ENCODE assay signal across 17 mouse cellular contexts in genomic region chr3:65360163-65360969, GRCm38 (mm10). TPM values are rescaled to one million over a fixed set of nuclear protein-coding genes. Genes with fewer than 3 reads are reported as not detected.
DNase-seq lines count a peak whose midpoint lies in the region; ATAC-seq lines count a peak whose summit lies in the region.
"Had no signal": no experiment of that assay in that cellular context is flagged by ENCODE, and none has a peak within 500 bp of the region (broad histone marks: within the 10 kb centered on the region; RNA-seq: fewer than 3 reads in every experiment).

No protein-coding gene starts in this region.

- intact Hi-C loops in left cerebral cortex, postnatal 4 days (cut with DNase I): no loop called here

- H3K9me3 ChIP-seq in embryonic facial prominence, embryonic 14.5 days (ENCODE audit: control insufficient read depth, low read length): no peaks in the 10 kb centered on the region
- H3K9me3 ChIP-seq in embryonic facial prominence, embryonic 10.5 days: no peaks in the 10 kb centered on the region
- no peaks in the 10 kb centered on the region for H3K9me3 ChIP-seq in lung, embryonic 16.5 days (ENCODE audit: control insufficient read depth, low read length)
- no peaks in the 10 kb centered on the region for H3K9me3 ChIP-seq in heart, embryonic 16.5 days (replicated peaks; ENCODE audit: control insufficient read depth, low read length)
- no peaks in the 10 kb centered on the region for H3K9me3 ChIP-seq in kidney, embryonic 14.5 days (ENCODE audit: control insufficient read depth, low read length)
- H3K9me3 ChIP-seq: embryonic facial prominence, embryonic 15.5 days; limb, embryonic 13.5 days; midbrain, embryonic 15.5 days; neural tube, embryonic 12.5 days had no signal

- no peaks in the 10 kb centered on the region for H3K36me3 ChIP-seq in embryonic facial prominence, embryonic 14.5 days (ENCODE audit: control insufficient read depth, insufficient read depth, low read length)
- H3K36me3 ChIP-seq in embryonic facial prominence, embryonic 10.5 days (replicated peaks): peaks cover 6% of the 10 kb centered on the region; the same call in 1 of the 2 replicates
- no peaks in the 10 kb centered on the region for H3K36me3 ChIP-seq in lung, embryonic 16.5 days (ENCODE audit: control insufficient read depth, insufficient read depth, low read length)
- H3K36me3 ChIP-seq in heart, embryonic 16.5 days (ENCODE audit: control insufficient read depth, insufficient read depth): no peaks in the 10 kb centered on the region
- no peaks in the 10 kb centered on the region for H3K36me3 ChIP-seq in kidney, embryonic 14.5 days (ENCODE audit: control insufficient read depth, insufficient read depth, low read length)
- H3K36me3 ChIP-seq: embryonic facial prominence, embryonic 15.5 days; midbrain, embryonic 15.5 days; neural tube, embryonic 12.5 days had no signal

- WGBS in embryonic facial prominence, embryonic 14.5 days: 68% methylated on average over 8 of the region's 8 CpGs
- WGBS in embryonic facial prominence, embryonic 10.5 days: 84% methylated on average over 8 of the region's 8 CpGs
- 38% methylated on average over 8 of the region's 8 CpGs for WGBS in lung, embryonic 16.5 days
- 17% methylated on average over 8 of the region's 8 CpGs for WGBS in heart, embryonic 16.5 days
- WGBS in kidney, embryonic 14.5 days: 65% methylated on average over 8 of the region's 8 CpGs

- peak; percentile 15 for DNase-seq in embryonic facial prominence, embryonic 14.5 days (ENCODE audit: low spot score)
- no peak for DNase-seq in embryonic facial prominence, embryonic 10.5 days (ENCODE audit: low spot score)
- no peak for DNase-seq in lung, postnatal 4 days
- DNase-seq in adrenal gland, postnatal 36 days: no peak
- DNase-seq in left cerebral cortex, postnatal 4 days: no peak
- DNase-seq: cerebellum, adult 2 months; lung, postnatal 10 days; right cerebral cortex, adult 18-20 months had no signal

- ATAC-seq in embryonic facial prominence, embryonic 14.5 days (ENCODE audit: low read depth): no peak
- ATAC-seq in lung, embryonic 16.5 days (ENCODE audit: low read depth): peak; percentile 11; the same call in 1 of the 2 replicates
- peak; percentile 71 for ATAC-seq in heart, embryonic 16.5 days (replicated peaks; ENCODE audit: extremely low read depth, insufficient read depth, low FRiP score)
- ATAC-seq in kidney, embryonic 14.5 days (ENCODE audit: low FRiP score, low TSS enrichment): no peak
- ATAC-seq: forebrain, embryonic 16.5 days; hindbrain, postnatal 0 days; midbrain, embryonic 15.5 days had no signal

- no peak overlapping the region for H3K27ac ChIP-seq in embryonic facial prominence, embryonic 14.5 days (replicated peaks; ENCODE audit: low read depth, low read length)
- no peak overlapping the region for H3K27ac ChIP-seq in embryonic facial prominence, embryonic 10.5 days (replicated peaks)
- H3K27ac ChIP-seq in lung, embryonic 16.5 days (ENCODE audit: low read length): no peak overlapping the region
- peak overlapping the region; percentile 77 for H3K27ac ChIP-seq in heart, embryonic 16.5 days (ENCODE audit: low read length)
- no peak overlapping the region for H3K27ac ChIP-seq in kidney, embryonic 14.5 days (ENCODE audit: low read depth, low read length)
- H3K27ac ChIP-seq: embryonic facial prominence, embryonic 15.5 days; hindbrain, postnatal 0 days; limb, embryonic 13.5 days; midbrain, embryonic 15.5 days; neural tube, embryonic 12.5 days had no signal

- no peaks in the 10 kb centered on the region for H3K27me3 ChIP-seq in embryonic facial prominence, embryonic 14.5 days (replicated peaks; ENCODE audit: control insufficient read depth, insufficient read depth, low read length)
- no peaks in the 10 kb centered on the region for H3K27me3 ChIP-seq in embryonic facial prominence, embryonic 10.5 days (replicated peaks; ENCODE audit: low read depth, poor library complexity, severe bottlenecking)
- no peaks in the 10 kb centered on the region for H3K27me3 ChIP-seq in lung, embryonic 16.5 days (ENCODE audit: control insufficient read depth, insufficient read depth, low read depth, low read length)
- no peaks in the 10 kb centered on the region for H3K27me3 ChIP-seq in heart, embryonic 16.5 days (ENCODE audit: control insufficient read depth, insufficient read depth, low read length)
- H3K27me3 ChIP-seq in kidney, embryonic 14.5 days (ENCODE audit: control insufficient read depth, insufficient read depth, low read length): no peaks in the 10 kb centered on the region
- H3K27me3 ChIP-seq: embryonic facial prominence, embryonic 15.5 days; limb, embryonic 13.5 days; midbrain, embryonic 15.5 days; neural tube, embryonic 12.5 days had no signal

- no peak overlapping the region for H3K9ac ChIP-seq in embryonic facial prominence, embryonic 14.5 days (ENCODE audit: low read depth, low read length)
- H3K9ac ChIP-seq in lung, embryonic 16.5 days (ENCODE audit: low read length): no peak overlapping the region
- peak overlapping the region; percentile 42; the same call in 1 of the 2 replicates for H3K9ac ChIP-seq in heart, embryonic 16.5 days (ENCODE audit: low read length)
- no peak overlapping the region for H3K9ac ChIP-seq in kidney, embryonic 14.5 days (ENCODE audit: low read depth, low read length)
- H3K9ac ChIP-seq: embryonic facial prominence, embryonic 15.5 days; limb, embryonic 13.5 days; midbrain, embryonic 15.5 days; neural tube, embryonic 12.5 days had no signal

- no peaks in the 10 kb centered on the region for H3K4me1 ChIP-seq in embryonic facial prominence, embryonic 14.5 days (ENCODE audit: control insufficient read depth, insufficient read depth, low read length)
- H3K4me1 ChIP-seq in embryonic facial prominence, embryonic 10.5 days: peaks cover 10% of the 10 kb centered on the region
- H3K4me1 ChIP-seq in lung, embryonic 16.5 days (replicated peaks; ENCODE audit: control insufficient read depth, insufficient read depth, low read length): peaks cover under 1% of the 10 kb centered on the region; the same call in 1 of the 2 replicates
- H3K4me1 ChIP-seq in heart, embryonic 16.5 days (ENCODE audit: control insufficient read depth, insufficient read depth, low read length): peaks cover 17% of the 10 kb centered on the region
- no peaks in the 10 kb centered on the region for H3K4me1 ChIP-seq in kidney, embryonic 14.5 days (ENCODE audit: control insufficient read depth, insufficient read depth, low read length)
- H3K4me1 ChIP-seq: embryonic facial prominence, embryonic 15.5 days; limb, embryonic 13.5 days; midbrain, embryonic 15.5 days; neural tube, embryonic 12.5 days had no signal

- no peak overlapping the region for H3K4me3 ChIP-seq in embryonic facial prominence, embryonic 14.5 days (ENCODE audit: low read depth, low read length)
- no peak overlapping the region for H3K4me3 ChIP-seq in embryonic facial prominence, embryonic 10.5 days
- no peak overlapping the region for H3K4me3 ChIP-seq in lung, embryonic 16.5 days (ENCODE audit: low read length)
- H3K4me3 ChIP-seq in heart, embryonic 16.5 days (ENCODE audit: low read length): peak overlapping the region; percentile 2
- no peak overlapping the region for H3K4me3 ChIP-seq in kidney, embryonic 14.5 days (ENCODE audit: low read length)
- H3K4me3 ChIP-seq: embryonic facial prominence, embryonic 15.5 days; limb, embryonic 13.5 days; midbrain, embryonic 15.5 days; neural tube, embryonic 12.5 days had no signal

- no peak overlapping the region for H3K4me2 ChIP-seq in embryonic facial prominence, embryonic 14.5 days (ENCODE audit: low read depth, low read length)
- H3K4me2 ChIP-seq in lung, embryonic 16.5 days (ENCODE audit: low read depth, low read length): no peak overlapping the region
- peak overlapping the region; percentile 57 for H3K4me2 ChIP-seq in heart, embryonic 16.5 days (ENCODE audit: low read depth, low read length)
- no peak overlapping the region for H3K4me2 ChIP-seq in kidney, embryonic 14.5 days (replicated peaks; ENCODE audit: low read depth, low read length)
- H3K4me2 ChIP-seq: embryonic facial prominence, embryonic 15.5 days; limb, embryonic 13.5 days; midbrain, embryonic 15.5 days; neural tube, embryonic 12.5 days had no signal

RNA-seq across cellular contexts. Expression of gene Ssr3, which starts 32.1 kb away (rescaled TPM):
- 337 and 349 TPM in 2 replicates for polyA plus RNA-seq in embryonic facial prominence, embryonic 14.5 days (2014; fragmentation: Nextera tagmentation; extraction: Ambion mirVana)
- polyA plus RNA-seq in embryonic facial prominence, embryonic 10.5 days (2016; fragmentation: Nextera tagmentation; extraction: Ambion mirVana): 226 and 227 TPM in 2 replicates
- polyA plus RNA-seq in lung, embryonic 16.5 days (2015; fragmentation: Nextera tagmentation; extraction: Ambion mirVana): 301 and 311 TPM in 2 replicates
- polyA plus RNA-seq in heart, embryonic 16.5 days (2015; fragmentation: Nextera tagmentation; extraction: Ambion mirVana): 205 and 208 TPM in 2 replicates
- polyA plus RNA-seq in kidney, embryonic 14.5 days (2014; fragmentation: Nextera tagmentation; extraction: Ambion mirVana): 250 and 323 TPM in 2 replicates
- 100 to 1,000 TPM; 189 to 206 TPM for total RNA-seq in adrenal gland, postnatal 36 days (2021)
- total RNA-seq in left cerebral cortex, postnatal 4 days (2021): 100 to 1,000 TPM; 133 to 147 TPM

Comparison
In these comparisons a context has a peak if more than half of its experiments do, and no peak if none do; other contexts are left out.
1. ATAC-seq: peak in lung, embryonic 16.5 days (single experiment) and heart, embryonic 16.5 days (single experiment); none in embryonic facial prominence, embryonic 14.5 days (single experiment) and kidney, embryonic 14.5 days (single experiment).